Mouse (Mus musculus): ENCODE results near the gene Tmem211.

The Tmem211 gene

GRCm38 (mm10) chr5:113226632-113227102, at the start of gene Tmem211:
Tmem211 (plus strand) TSS chr5:113226909.
- DNase-seq = peak; percentile 71

- DNase-seq = no peak
Observed at GRCm38 (mm10) chr5:113179451-113179842, 47.3 kb upstream of the Tmem211 start.

GRCm38 (mm10) chr5:113179843-113180682, 46.6 kb upstream of the Tmem211 start:
- DNase-seq = peak; percentile 67

- DNase-seq = no peak
Observed at GRCm38 (mm10) chr5:113180755-113181154, 46.0 kb upstream of the Tmem211 start.

GRCm38 (mm10) chr5:113181441-113181840, 45.3 kb upstream of the Tmem211 start:
- DNase-seq = no peak

GRCm38 (mm10) chr5:113190558-113190957, 36.2 kb upstream of the Tmem211 start:
- no peak for DNase-seq

GRCm38 (mm10) chr5:113191901-113192300, 34.8 kb upstream of the Tmem211 start:
- no peak for DNase-seq

- DNase-seq = no peak
Observed at GRCm38 (mm10) chr5:113193762-113194161, 32.9 kb upstream of the Tmem211 start.

GRCm38 (mm10) chr5:113195451-113195850, 31.3 kb upstream of the Tmem211 start:
- no peak for DNase-seq

GRCm38 (mm10) chr5:113195907-113196306, 30.8 kb upstream of the Tmem211 start:
- no peak for DNase-seq

- DNase-seq = no peak
Observed at GRCm38 (mm10) chr5:113196916-113197794, 29.6 kb upstream of the Tmem211 start.

- no peak for DNase-seq
Observed at GRCm38 (mm10) chr5:113199126-113199771, 27.5 kb upstream of the Tmem211 start.

- no peak for DNase-seq
Observed at GRCm38 (mm10) chr5:113199772-113200134, 27.0 kb upstream of the Tmem211 start.

- no peak for DNase-seq
Observed at GRCm38 (mm10) chr5:113204193-113204592, 22.5 kb upstream of the Tmem211 start.

- no peak for DNase-seq
Observed at GRCm38 (mm10) chr5:113206670-113207352, 19.9 kb upstream of the Tmem211 start.

- no peak for DNase-seq
Observed at GRCm38 (mm10) chr5:113208048-113208447, 18.7 kb upstream of the Tmem211 start.

- peak; percentile 27 for DNase-seq
Observed at GRCm38 (mm10) chr5:113208622-113209400, 17.9 kb upstream of the Tmem211 start.

GRCm38 (mm10) chr5:113209401-113209750, 17.3 kb upstream of the Tmem211 start:
- DNase-seq = no peak

GRCm38 (mm10) chr5:113209898-113210297, 16.8 kb upstream of the Tmem211 start:
- DNase-seq = no peak

GRCm38 (mm10) chr5:113210314-113210713, 16.4 kb upstream of the Tmem211 start:
- no peak for DNase-seq

GRCm38 (mm10) chr5:113212156-113212835, 14.4 kb upstream of the Tmem211 start:
- DNase-seq = no peak
